ENCODE assay signal across 28 mouse cellular contexts in genomic region chr4:106790938-106791337, GRCm38 (mm10). TPM values are rescaled to one million over a fixed set of nuclear protein-coding genes. Genes with fewer than 3 reads are reported as not detected.
DNase-seq lines count a peak whose midpoint lies in the region; ATAC-seq lines count a peak whose summit lies in the region.
"Had no signal": no experiment of that assay in that cellular context is flagged by ENCODE, and none has a peak within 500 bp of the region (broad histone marks: within the 10 kb centered on the region; RNA-seq: fewer than 3 reads in every experiment).

No protein-coding gene starts in this region.

- H3K27me3 ChIP-seq in forebrain, embryonic 10.5 days (ENCODE audit: poor library complexity, severe bottlenecking), result no peaks in the 10 kb centered on the region; the same call in 1 of the 2 replicates
- no peaks in the 10 kb centered on the region for H3K27me3 ChIP-seq in forebrain, embryonic 15.5 days
- no peaks in the 10 kb centered on the region for H3K27me3 ChIP-seq in liver, embryonic 11.5 days (replicated peaks; ENCODE audit: control insufficient read depth, insufficient read depth, low read length)
- H3K27me3 ChIP-seq: forebrain, embryonic 12.5 days; hindbrain, embryonic 13.5 days; kidney, embryonic 15.5 days; limb, embryonic 15.5 days had no signal

- peak overlapping the region; percentile 35; the same call in 1 of the 2 replicates for H3K27ac ChIP-seq in forebrain, embryonic 10.5 days
- no peak overlapping the region for H3K27ac ChIP-seq in forebrain, embryonic 15.5 days (replicated peaks)
- H3K27ac ChIP-seq in brown adipose tissue, adult 24 weeks (replicated peaks; ENCODE audit: low read depth, low read length), result 0 out of 2 replicates have a peak overlapping the region, but pooled peaks have one; percentile 26
- H3K27ac ChIP-seq in liver, embryonic 11.5 days (ENCODE audit: low read depth, low read length), result peak overlapping the region; percentile 6; the same call in 1 of the 2 replicates
- H3K27ac ChIP-seq: embryonic facial prominence, embryonic 10.5 days; forebrain, embryonic 12.5 days; hindbrain, embryonic 13.5 days; kidney, embryonic 15.5 days; layer of hippocampus, adult 2 months; limb, embryonic 15.5 days; midbrain, embryonic 10.5 days had no signal

- ATAC-seq in forebrain, embryonic 15.5 days (replicated peaks), result no peak
- peak; percentile 32; the same call in 1 of the 2 replicates for ATAC-seq in liver, embryonic 11.5 days (replicated peaks; ENCODE audit: low FRiP score)
- ATAC-seq in megakaryocyte progenitor cell, adult 5-6 weeks (replicated peaks; ENCODE audit: poor library complexity), result peak; percentile 20; the same call in 1 of the 2 replicates
- ATAC-seq: activated CD4-positive, CD25-positive, alpha-beta regulatory T cell, adult 4 months; inflammation-experienced regulatory T-cells, adult 6 months had no signal

- H3K4me2 ChIP-seq in forebrain, embryonic 15.5 days (replicated peaks), result no peak overlapping the region
- H3K4me2 ChIP-seq in liver, embryonic 11.5 days, result no peak overlapping the region
- H3K4me2 ChIP-seq: forebrain, embryonic 12.5 days; hindbrain, embryonic 13.5 days; kidney, embryonic 15.5 days; limb, embryonic 15.5 days had no signal

- H3K9ac ChIP-seq in forebrain, embryonic 15.5 days (replicated peaks), result no peak overlapping the region
- no peak overlapping the region for H3K9ac ChIP-seq in liver, embryonic 11.5 days (ENCODE audit: low read depth, low read length)
- H3K9ac ChIP-seq: forebrain, embryonic 12.5 days; hindbrain, embryonic 13.5 days; kidney, embryonic 15.5 days; limb, embryonic 15.5 days had no signal

- 92% methylated on average over 1 of the region's 1 CpGs for whole genome bisulfite sequencing in forebrain, embryonic 10.5 days
- WGBS in forebrain, embryonic 15.5 days, result 84% methylated on average over 1 of the region's 1 CpGs
- 77% methylated on average over 1 of the region's 1 CpGs for WGBS in liver, embryonic 11.5 days

- DNase-seq in forebrain, embryonic 10.5 days (ENCODE audit: extremely low spot score, low spot score), result no peak
- DNase-seq in liver, embryonic 11.5 days (ENCODE audit: low spot score), result no peak
- no peak for DNase-seq in cerebellum, postnatal 14 days
- DNase-seq in adrenal gland, postnatal 25 days, result no peak
- DNase-seq in frontal cortex, postnatal 36 days (ENCODE audit: low spot score in 2 of 2), result no peak
- DNase-seq: adrenal gland, postnatal 10 days; cerebellum, adult 11-12 months; gastrocnemius, postnatal 14 days; heart, postnatal 10 days; lung, postnatal 14 days; right cerebral cortex, postnatal 4 days; thymus, postnatal 25 days had no signal

- no peaks in the 10 kb centered on the region for H3K36me3 ChIP-seq in forebrain, embryonic 10.5 days (replicated peaks)
- H3K36me3 ChIP-seq in forebrain, embryonic 15.5 days, result no peaks in the 10 kb centered on the region
- H3K36me3 ChIP-seq in liver, embryonic 11.5 days (ENCODE audit: control insufficient read depth, insufficient read depth, low read length), result no peaks in the 10 kb centered on the region
- H3K36me3 ChIP-seq: embryonic facial prominence, embryonic 10.5 days; forebrain, embryonic 12.5 days; hindbrain, embryonic 13.5 days; kidney, embryonic 15.5 days; limb, embryonic 15.5 days; midbrain, embryonic 10.5 days had no signal

- no peak overlapping the region for H3K4me3 ChIP-seq in forebrain, embryonic 10.5 days
- H3K4me3 ChIP-seq in forebrain, embryonic 15.5 days, result no peak overlapping the region
- no peak overlapping the region for H3K4me3 ChIP-seq in brown adipose tissue, adult 24 weeks (ENCODE audit: insufficient read depth, low read depth, low read length)
- no peak overlapping the region for H3K4me3 ChIP-seq in liver, embryonic 11.5 days (ENCODE audit: low read depth, low read length)
- H3K4me3 ChIP-seq: embryonic facial prominence, embryonic 10.5 days; forebrain, embryonic 12.5 days; hindbrain, embryonic 13.5 days; kidney, embryonic 15.5 days; layer of hippocampus, adult 2 months; limb, embryonic 15.5 days; midbrain, embryonic 10.5 days had no signal

- H3K9me3 ChIP-seq in forebrain, embryonic 10.5 days, result no peaks in the 10 kb centered on the region
- no peaks in the 10 kb centered on the region for H3K9me3 ChIP-seq in forebrain, embryonic 15.5 days
- H3K9me3 ChIP-seq in liver, embryonic 11.5 days (ENCODE audit: control insufficient read depth, low read length), result no peaks in the 10 kb centered on the region
- H3K9me3 ChIP-seq: embryonic facial prominence, embryonic 10.5 days; forebrain, embryonic 12.5 days; hindbrain, embryonic 13.5 days; kidney, embryonic 15.5 days; limb, embryonic 15.5 days; midbrain, embryonic 10.5 days had no signal

- H3K4me1 ChIP-seq in forebrain, embryonic 10.5 days, result peaks cover 48% of the 10 kb centered on the region
- H3K4me1 ChIP-seq in forebrain, embryonic 15.5 days, result peaks cover 22% of the 10 kb centered on the region
- H3K4me1 ChIP-seq in brown adipose tissue, adult 24 weeks (ENCODE audit: control insufficient read depth, insufficient read depth, insufficient read length, low read length), result peaks cover 5% of the 10 kb centered on the region; the same call in 1 of the 2 replicates
- peaks cover 65% of the 10 kb centered on the region for H3K4me1 ChIP-seq in liver, embryonic 11.5 days (replicated peaks; ENCODE audit: control insufficient read depth, insufficient read depth, low read length)

RNA-seq across cellular contexts. Expression of gene Acot11, which starts 13.9 kb away (rescaled TPM):
- polyA plus RNA-seq in forebrain, embryonic 10.5 days (2016; fragmentation: Nextera tagmentation; extraction: Ambion mirVana), result 1.9 and 2.1 TPM in 2 replicates
- polyA plus RNA-seq in forebrain, embryonic 15.5 days (2015; fragmentation: Nextera tagmentation; extraction: Ambion mirVana), result 0.92 and 1.3 TPM in 2 replicates
- polyA plus RNA-seq in brown adipose tissue, adult 24 weeks (2012; ENCODE audit: insufficient read depth, insufficient read length, missing spikeins), result 278 and 386 TPM in 2 replicates
- 2.9 and 3.9 TPM in 2 replicates for polyA plus RNA-seq in liver, embryonic 11.5 days (2014; fragmentation: Nextera tagmentation; extraction: Ambion mirVana)
- 2.0 and 2.3 TPM in 2 replicates for total RNA-seq in megakaryocyte progenitor cell, adult 5-6 weeks (2015)
- 2.6 and 3.2 TPM in 2 replicates for total RNA-seq in megakaryocyte progenitor cell, adult 5-6 weeks (2017)
- 32.5 and 50.9 TPM in 2 replicates for total RNA-seq in adrenal gland, postnatal 25 days (2021)

RNA-seq across cellular contexts. Expression of gene Fam151a, which starts 57.2 kb away (rescaled TPM):
- polyA plus RNA-seq in forebrain, embryonic 10.5 days (2016; fragmentation: Nextera tagmentation; extraction: Ambion mirVana), result 0.09 TPM in 1 of 2 replicates, not detected in the other
- not detected in 2 replicates for polyA plus RNA-seq in forebrain, embryonic 15.5 days (2015; fragmentation: Nextera tagmentation; extraction: Ambion mirVana)
- polyA plus RNA-seq in brown adipose tissue, adult 24 weeks (2012; ENCODE audit: insufficient read depth, insufficient read length, missing spikeins), result not detected in 2 replicates
- polyA plus RNA-seq in liver, embryonic 11.5 days (2014; fragmentation: Nextera tagmentation; extraction: Ambion mirVana), result 0.11 TPM in 1 of 2 replicates, not detected in the other
- not detected in 2 replicates for total RNA-seq in megakaryocyte progenitor cell, adult 5-6 weeks (2015)
- not detected in 2 replicates for total RNA-seq in megakaryocyte progenitor cell, adult 5-6 weeks (2017)
- 0.15 TPM in 1 of 2 replicates, not detected in the other for total RNA-seq in adrenal gland, postnatal 25 days (2021)
- total RNA-seq: common myeloid progenitor, adult 5-6 weeks; gastrocnemius, postnatal 14 days; layer of hippocampus, adult 2 months; left cerebral cortex, postnatal 25 days had no signal
- polyA plus RNA-seq: activated CD4-positive, CD25-positive, alpha-beta regulatory T cell, adult 4 months; brain, embryonic 14.5 days; forebrain, embryonic 12.5 days; frontal cortex, adult 2 months; hindbrain, embryonic 13.5 days; inflammation-experienced regulatory T-cells, adult 6 months; midbrain, embryonic 10.5 days had no signal

Comparison
In these comparisons a context has a peak if more than half of its experiments do, and no peak if none do; other contexts are left out.
1. RNA of gene Acot11, which starts 13.9 kb away (polyA plus RNA-seq): 278 to 386 TPM in brown adipose tissue, adult 24 weeks; 2.9 to 3.9 TPM in liver, embryonic 11.5 days, 1.9 to 2.1 TPM in forebrain, embryonic 10.5 days and 0.92 to 1.3 TPM in forebrain, embryonic 15.5 days; every median in the first group is over 10 times any median in the second.